In the genomic region with DNA sequence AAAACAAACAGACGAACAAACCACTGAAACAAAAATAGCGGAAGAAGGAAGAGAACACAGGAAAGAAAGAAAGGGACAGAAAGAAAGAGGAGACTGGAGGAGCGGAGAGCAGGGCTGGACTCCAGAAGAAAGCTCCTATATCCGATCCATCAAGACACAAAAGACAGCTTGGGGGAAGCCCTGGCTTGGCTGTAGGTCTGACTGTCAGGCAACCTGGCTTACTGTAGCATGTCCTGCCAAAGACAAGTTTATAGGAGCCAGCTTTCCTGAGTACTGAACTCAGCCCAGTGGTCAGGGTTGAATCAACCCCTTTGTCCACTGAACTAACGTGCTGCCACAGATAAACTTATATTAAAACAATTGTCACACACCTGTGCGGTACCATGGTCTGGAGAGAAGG, we compare ENCODE assay signal across 11 mouse cellular contexts. TPM values are rescaled to one million over a fixed set of nuclear protein-coding genes. Genes with fewer than 3 reads are reported as not detected.
"Had no signal": no experiment of that assay in that cellular context is flagged by ENCODE, and none has a peak within 500 bp of the region (broad histone marks: within the 10 kb centered on the region; RNA-seq: fewer than 3 reads in every experiment).

No protein-coding gene starts in this region.

- DNase-seq: kidney, postnatal 14 days; lung, adult 18-20 months; retina, postnatal 1 day; thymus, postnatal 4 days had no signal

- H3K4me3 ChIP-seq: kidney, embryonic 15.5 days; limb, embryonic 13.5 days; midbrain, embryonic 13.5 days; neural tube, embryonic 12.5 days had no signal

- H3K36me3 ChIP-seq: kidney, embryonic 15.5 days; limb, embryonic 13.5 days; midbrain, embryonic 13.5 days; neural tube, embryonic 12.5 days had no signal

- H3K9me3 ChIP-seq: kidney, embryonic 15.5 days; limb, embryonic 13.5 days; midbrain, embryonic 13.5 days; neural tube, embryonic 12.5 days had no signal

- H3K27me3 ChIP-seq: kidney, embryonic 15.5 days; limb, embryonic 13.5 days; midbrain, embryonic 13.5 days; neural tube, embryonic 12.5 days had no signal

- H3K27ac ChIP-seq: kidney, embryonic 15.5 days; limb, embryonic 13.5 days; liver, embryonic 14.5 days; midbrain, embryonic 13.5 days; neural tube, embryonic 12.5 days had no signal

RNA-seq across cellular contexts. Expression of a gene that starts 9.8 kb away (rescaled TPM):
- total RNA-seq: megakaryocyte progenitor cell, adult 5-6 weeks; neutrophil, adult 5-6 weeks had no signal
